Mouse (Mus musculus): ENCODE results near the gene Btn2a2. TPM values are rescaled to one million over a fixed set of nuclear protein-coding genes. Genes with fewer than 3 reads are reported as not detected.

Gene Btn2a2
- polyA plus RNA-seq, 1 experiment from 2014 or later: not detected

- WGBS (ENCODE audit: insufficient replicate concordance): under 1% methylated on average over 19 of the region's 19 CpGs
- no peaks in the 10 kb centered on the region for H3K27me3 ChIP-seq (ENCODE audit: insufficient read depth, low read length)
- H3K4me3 ChIP-seq (ENCODE audit: low read depth, low read length): peak overlapping the region; percentile 52
- no peak for TF ChIP-seq CTCF (IDR thresholded peaks at IDR 0.05; ENCODE audit: low read depth)
- TF ChIP-seq EP300 (IDR thresholded peaks at IDR 0.05; ENCODE audit: low read depth): peak; percentile 5; the same call in 1 of the 2 replicates
- peak overlapping the region; percentile 65 for H3K27ac ChIP-seq (ENCODE audit: low read depth)
- ATAC-seq: peak; percentile 60
- peak overlapping the region; percentile 73 for H3K4me2 ChIP-seq (ENCODE audit: low read depth, low read length)
- H3K4me1 ChIP-seq (ENCODE audit: insufficient read depth): 0 out of 2 replicates have a peak, but pooled peaks cover 6% of the 10 kb centered on the region
- H3K36me3 ChIP-seq (replicated peaks; ENCODE audit: insufficient read depth, low read length): no peaks in the 10 kb centered on the region
- DNase-seq: peak; percentile 82
- no peaks in the 10 kb centered on the region for H3K9me3 ChIP-seq (ENCODE audit: low read length)
- H3K9ac ChIP-seq (replicated peaks): peak overlapping the region; percentile 48
Observed at GRCm38 (mm10) chr13:23516822-23517602, 28.4 kb upstream of the Btn2a2 start.

- DNase-seq: no peak
Observed at GRCm38 (mm10) chr13:23515826-23516620, 27.4 kb upstream of the Btn2a2 start.

GRCm38 (mm10) chr13:23515281-23515680 is 26.6 kb upstream of the Btn2a2 start:
- no peak for TF ChIP-seq CTCF (IDR thresholded peaks at IDR 0.05; ENCODE audit: low read depth)
- TF ChIP-seq EP300 (IDR thresholded peaks at IDR 0.05; ENCODE audit: low read depth): no peak
- WGBS (ENCODE audit: insufficient replicate concordance): 72% methylated on average over 5 of the region's 5 CpGs
- Histone ChIP-seq H3K4me2 (ENCODE audit: low read depth, low read length) (no peak overlapping the region), H3K4me3 (ENCODE audit: low read depth, low read length) (no peak overlapping the region), H3K9me3 (ENCODE audit: low read length) (no peaks in the 10 kb centered on the region), H3K27me3 (ENCODE audit: insufficient read depth, low read length) (no peaks in the 10 kb centered on the region), H3K27ac (ENCODE audit: low read depth) (no peak overlapping the region), H3K9ac (replicated peaks) (no peak overlapping the region), H3K4me1 (ENCODE audit: insufficient read depth) (0 out of 2 replicates have a peak, but pooled peaks cover 6% of the 10 kb centered on the region), H3K36me3 (replicated peaks; ENCODE audit: insufficient read depth, low read length) (no peaks in the 10 kb centered on the region)
- no peak for ATAC-seq
- DNase-seq: no peak

More at GRCm38 (mm10) chr13:23515826-23516620, 27.4 kb upstream of the Btn2a2 start:
- 0 out of 2 replicates have a peak, but pooled peaks cover 6% of the 10 kb centered on the region for H3K4me1 ChIP-seq (ENCODE audit: insufficient read depth)
- H3K27me3 ChIP-seq (ENCODE audit: insufficient read depth, low read length): no peaks in the 10 kb centered on the region
- H3K36me3 ChIP-seq (replicated peaks; ENCODE audit: insufficient read depth, low read length): no peaks in the 10 kb centered on the region
- H3K9ac ChIP-seq (replicated peaks): no peak overlapping the region
- TF ChIP-seq EP300 (IDR thresholded peaks at IDR 0.05; ENCODE audit: low read depth): no peak
- TF ChIP-seq CTCF (IDR thresholded peaks at IDR 0.05; ENCODE audit: low read depth): no peak
- no peaks in the 10 kb centered on the region for H3K9me3 ChIP-seq (ENCODE audit: low read length)
- 57% methylated on average over 15 of the region's 15 CpGs for WGBS (ENCODE audit: insufficient replicate concordance)
- peak overlapping the region; percentile 73 for H3K4me2 ChIP-seq (ENCODE audit: low read depth, low read length)
- no peak overlapping the region for H3K4me3 ChIP-seq (ENCODE audit: low read depth, low read length)
- no peak overlapping the region for H3K27ac ChIP-seq (ENCODE audit: low read depth)
- ATAC-seq: no peak

- Histone ChIP-seq H3K27me3 (ENCODE audit: insufficient read depth, low read length) (no peaks in the 10 kb centered on the region), H3K4me3 (ENCODE audit: low read depth, low read length) (no peak overlapping the region), H3K9ac (replicated peaks) (no peak overlapping the region), H3K9me3 (ENCODE audit: low read length) (no peaks in the 10 kb centered on the region), H3K4me2 (ENCODE audit: low read depth, low read length) (no peak overlapping the region), H3K4me1 (ENCODE audit: insufficient read depth) (0 out of 2 replicates have a peak, but pooled peaks cover 3% of the 10 kb centered on the region), H3K27ac (ENCODE audit: low read depth) (no peak overlapping the region), H3K36me3 (replicated peaks; ENCODE audit: insufficient read depth, low read length) (no peaks in the 10 kb centered on the region)
- TF ChIP-seq CTCF (IDR thresholded peaks at IDR 0.05; ENCODE audit: low read depth) (no peak), EP300 (IDR thresholded peaks at IDR 0.05; ENCODE audit: low read depth) (no peak)
- ATAC-seq (no peak), DNase-seq (no peak)
- WGBS (ENCODE audit: insufficient replicate concordance): 84% methylated on average over 1 of the region's 1 CpGs
Observed at GRCm38 (mm10) chr13:23513517-23513916, 24.9 kb upstream of the Btn2a2 start.

GRCm38 (mm10) chr13:23510127-23510526 is 21.5 kb upstream of the Btn2a2 start:
- DNase-seq (no peak), ATAC-seq (no peak)
- TF ChIP-seq EP300 (IDR thresholded peaks at IDR 0.05; ENCODE audit: low read depth) (no peak), CTCF (IDR thresholded peaks at IDR 0.05; ENCODE audit: low read depth) (no peak)
- Histone ChIP-seq H3K36me3 (replicated peaks; ENCODE audit: insufficient read depth, low read length) (no peaks in the 10 kb centered on the region), H3K4me3 (ENCODE audit: low read depth, low read length) (no peak overlapping the region), H3K27ac (ENCODE audit: low read depth) (no peak overlapping the region), H3K4me1 (ENCODE audit: insufficient read depth) (peaks cover 15% of the 10 kb centered on the region), H3K4me2 (ENCODE audit: low read depth, low read length) (no peak overlapping the region), H3K9ac (replicated peaks) (no peak overlapping the region), H3K9me3 (ENCODE audit: low read length) (no peaks in the 10 kb centered on the region), H3K27me3 (ENCODE audit: insufficient read depth, low read length) (no peaks in the 10 kb centered on the region)
- WGBS (ENCODE audit: insufficient replicate concordance): 43% methylated on average over 1 of the region's 1 CpGs

Data from liver, postnatal 0 days (tissue).